In genomic region chr9:91352786-91353185, GRCm38 (mm10) we compare ENCODE assay signal across 14 mouse cellular contexts. TPM values are rescaled to one million over a fixed set of nuclear protein-coding genes. Genes with fewer than 3 reads are reported as not detected.
A peak's percentile ranks its signal among the peaks of the same experiment; 100 is the strongest.
DNase-seq lines count a peak whose midpoint lies in the region; ATAC-seq and TF ChIP-seq lines count a peak whose summit lies in the region.
"Had no signal": no experiment of that assay in that cellular context is flagged by ENCODE, and none has a peak within 500 bp of the region (broad histone marks: within the 10 kb centered on the region; RNA-seq: fewer than 3 reads in every experiment).

No protein-coding gene starts in this region.

- H3K4me1 ChIP-seq in forebrain, postnatal 0 days (ENCODE audit: insufficient read depth) = no peaks in the 10 kb centered on the region
- peaks cover 6% of the 10 kb centered on the region; the same call in 1 of the 2 replicates for H3K4me1 ChIP-seq in midbrain, embryonic 14.5 days (ENCODE audit: control insufficient read depth, insufficient read depth, low read length)
- peaks cover 6% of the 10 kb centered on the region for H3K4me1 ChIP-seq in kidney, embryonic 15.5 days

- WGBS in forebrain, postnatal 0 days = 15% methylated on average over 15 of the region's 15 CpGs
- 2% methylated on average over 15 of the region's 15 CpGs for WGBS in midbrain, embryonic 14.5 days
- WGBS in kidney, embryonic 15.5 days = under 1% methylated on average over 15 of the region's 15 CpGs

- no peak overlapping the region for H3K4me3 ChIP-seq in forebrain, postnatal 0 days (ENCODE audit: low read depth, low read length)
- H3K4me3 ChIP-seq in midbrain, embryonic 14.5 days (replicated peaks; ENCODE audit: low read depth, low read length) = peak overlapping the region; percentile 16; the same call in 1 of the 2 replicates
- no peak overlapping the region for H3K4me3 ChIP-seq in kidney, embryonic 15.5 days (replicated peaks)

- H3K4me2 ChIP-seq in forebrain, postnatal 0 days (ENCODE audit: low read depth) = peak overlapping the region; percentile 2; the same call in 1 of the 2 replicates
- peak overlapping the region; percentile 54 for H3K4me2 ChIP-seq in midbrain, embryonic 14.5 days (ENCODE audit: low read length)
- no peak overlapping the region for H3K4me2 ChIP-seq in kidney, embryonic 15.5 days

- 0 out of 2 replicates have a peak overlapping the region, but pooled peaks have one; percentile 14 for H3K9ac ChIP-seq in forebrain, postnatal 0 days
- peak overlapping the region; percentile 38; the same call in 1 of the 2 replicates for H3K9ac ChIP-seq in midbrain, embryonic 14.5 days (replicated peaks; ENCODE audit: low read length)
- no peak overlapping the region for H3K9ac ChIP-seq in kidney, embryonic 15.5 days

- H3K27me3 ChIP-seq in forebrain, postnatal 0 days (ENCODE audit: insufficient read depth, low read length) = peaks cover 59% of the 10 kb centered on the region
- H3K27me3 ChIP-seq in midbrain, embryonic 14.5 days (ENCODE audit: control insufficient read depth, insufficient read depth, low read length) = peaks cover 70% of the 10 kb centered on the region
- peaks cover 88% of the 10 kb centered on the region for H3K27me3 ChIP-seq in kidney, embryonic 15.5 days
- H3K27me3 ChIP-seq: CH12.LX had no signal

- H3K9me3 ChIP-seq in forebrain, postnatal 0 days (ENCODE audit: low read length) = no peaks in the 10 kb centered on the region
- H3K9me3 ChIP-seq in midbrain, embryonic 14.5 days (ENCODE audit: control insufficient read depth, low read length) = no peaks in the 10 kb centered on the region
- no peaks in the 10 kb centered on the region for H3K9me3 ChIP-seq in kidney, embryonic 15.5 days (replicated peaks)

- ATAC-seq in forebrain, postnatal 0 days = no peak
- no peak for ATAC-seq in midbrain, embryonic 14.5 days (ENCODE audit: low FRiP score, low TSS enrichment)
- ATAC-seq in kidney, embryonic 15.5 days (replicated peaks; ENCODE audit: low FRiP score) = no peak

- DNase-seq in brain, embryonic 14.5 days (ENCODE audit: low read depth) = peak; percentile 80
- DNase-seq in cerebellum, postnatal 25 days = peak; percentile 72 to 79
- DNase-seq in forebrain, postnatal 0 days = peak; percentile 39
- DNase-seq in midbrain, embryonic 14.5 days = peak; percentile 63
- no peak for DNase-seq in heart, adult 18-20 months
- DNase-seq in thymus, postnatal 10 days (ENCODE audit: low spot score in 2 of 2) = no peak
- DNase-seq in gastrocnemius, postnatal 10 days = no peak
- DNase-seq: liver; thymus, postnatal 25 days had no signal

- no peak for TF ChIP-seq POLR2A in brain, embryonic 14.5 days (IDR thresholded peaks at IDR 0.05; ENCODE audit: borderline replicate concordance, extremely low read depth, insufficient read depth, insufficient read length, poor library complexity, severe bottlenecking)

- no peak for TF ChIP-seq CTCF in brain, embryonic 14.5 days (IDR thresholded peaks at IDR 0.05; ENCODE audit: borderline replicate concordance, extremely low read depth, insufficient read depth, insufficient read length)
- no peak for TF ChIP-seq CTCF in forebrain, postnatal 0 days (IDR thresholded peaks at IDR 0.05; ENCODE audit: low read depth)

- H3K36me3 ChIP-seq in forebrain, postnatal 0 days (ENCODE audit: insufficient read depth) = no peaks in the 10 kb centered on the region
- H3K36me3 ChIP-seq in midbrain, embryonic 14.5 days (ENCODE audit: control insufficient read depth, insufficient read depth, low read length) = no peaks in the 10 kb centered on the region
- H3K36me3 ChIP-seq in kidney, embryonic 15.5 days = no peaks in the 10 kb centered on the region

- H3K27ac ChIP-seq in forebrain, postnatal 0 days (ENCODE audit: low read depth, low read length) = peak overlapping the region; percentile 29; the same call in 1 of the 2 replicates
- peak overlapping the region; percentile 62 for H3K27ac ChIP-seq in midbrain, embryonic 14.5 days (replicated peaks; ENCODE audit: low read depth, low read length)
- H3K27ac ChIP-seq in kidney, embryonic 15.5 days = no peak overlapping the region
- H3K27ac ChIP-seq: kidney, postnatal 0 days had no signal

RNA-seq across cellular contexts. Expression of gene Zic4, which starts 9.4 kb away (rescaled TPM):
- 89.6 and 91.1 TPM in 2 replicates for polyA plus RNA-seq in brain, embryonic 14.5 days (2012; rRNA removed)
- 44.3 and 99.2 TPM in 2 replicates for total RNA-seq in forebrain, postnatal 0 days (2014; rRNA removed)
- polyA plus RNA-seq in forebrain, postnatal 0 days (2015; fragmentation: Nextera tagmentation; extraction: Ambion mirVana) = 24.7 and 48.1 TPM in 2 replicates
- polyA plus RNA-seq in midbrain, embryonic 14.5 days (2014; fragmentation: Nextera tagmentation; extraction: Ambion mirVana) = 32.4 and 49.1 TPM in 2 replicates
- not detected for total RNA-seq in heart, adult 18-20 months (2021)
- polyA plus RNA-seq in kidney, embryonic 15.5 days (2015; fragmentation: Nextera tagmentation; extraction: Ambion mirVana) = not detected in 2 replicates
- under 1 TPM; 0.16 to 0.50 TPM for total RNA-seq in gastrocnemius, postnatal 10 days (2021)
- total RNA-seq: CH12.LX; megakaryocyte-erythroid progenitor cell, adult 5-6 weeks had no signal
- polyA plus RNA-seq: heart, embryonic 16.5 days; kidney, postnatal 0 days had no signal

RNA-seq across cellular contexts. Expression of gene Zic1, which starts 12.8 kb away (rescaled TPM):
- 576 and 642 TPM in 2 replicates for polyA plus RNA-seq in brain, embryonic 14.5 days (2012; rRNA removed)
- total RNA-seq in forebrain, postnatal 0 days (2014; rRNA removed) = 65.4 and 127 TPM in 2 replicates
- polyA plus RNA-seq in forebrain, postnatal 0 days (2015; fragmentation: Nextera tagmentation; extraction: Ambion mirVana) = 4.4 and 8.9 TPM in 2 replicates
- polyA plus RNA-seq in midbrain, embryonic 14.5 days (2014; fragmentation: Nextera tagmentation; extraction: Ambion mirVana) = 17.8 and 18.5 TPM in 2 replicates
- total RNA-seq in heart, adult 18-20 months (2021) = not detected
- not detected in 2 replicates for polyA plus RNA-seq in kidney, embryonic 15.5 days (2015; fragmentation: Nextera tagmentation; extraction: Ambion mirVana)
- 1 to 10 TPM; 2.3 to 4.0 TPM for total RNA-seq in gastrocnemius, postnatal 10 days (2021)
- total RNA-seq: CH12.LX; megakaryocyte-erythroid progenitor cell, adult 5-6 weeks had no signal
- polyA plus RNA-seq: kidney, postnatal 0 days had no signal

Comparison
In these comparisons a context has a peak if more than half of its experiments do, and no peak if none do; other contexts are left out.
1. DNase-seq: peak in brain, embryonic 14.5 days (single experiment), cerebellum, postnatal 25 days (2 of 2), forebrain, postnatal 0 days (single experiment) and midbrain, embryonic 14.5 days (single experiment); none in heart, adult 18-20 months (0 of 2), thymus, postnatal 10 days (0 of 2) and gastrocnemius, postnatal 10 days (single experiment).
2. RNA of gene Zic4, which starts 9.4 kb away (polyA plus RNA-seq): 89.6 to 91.1 TPM in brain, embryonic 14.5 days, 32.4 to 49.1 TPM in midbrain, embryonic 14.5 days and 24.7 to 48.1 TPM in forebrain, postnatal 0 days; not detected in kidney, embryonic 15.5 days; every median in the first group is over 10 times any median in the second.
3. RNA of gene Zic1, which starts 12.8 kb away (polyA plus RNA-seq): 576 to 642 TPM in brain, embryonic 14.5 days; 17.8 to 18.5 TPM in midbrain, embryonic 14.5 days, 4.4 to 8.9 TPM in forebrain, postnatal 0 days and not detected in kidney, embryonic 15.5 days; every median in the first group is over 10 times any median in the second.